Mouse (Mus musculus): ENCODE measurements at regions not wholly inside any gene's neighbourhood (a gene's known extent, or its start where the extent isn't known, plus 50 kb on each side); places are given as distances from the start of the nearest gene placed in this dataset.
"Not testable (repeated sequence)": the region's sequence is repeated elsewhere in the genome, so short reads cannot be mapped to it uniquely, and the experiment has no call there.

GRCm38 (mm10) chr14:53454001-53454400 is 799.9 kb downstream of the Dad1 start:
- H3K27ac ChIP-seq = no peak overlapping the region
- intact Hi-C loops (cut with DNase I) = no loop called here
- H3K4me3 ChIP-seq = no peak overlapping the region
- DNase-seq (ENCODE audit: extremely low spot score in 1 of 2, low spot score in 2 of 2) = no peak
- no peak for TF ChIP-seq CTCF (IDR thresholded peaks at IDR 0.05)

DNA sequence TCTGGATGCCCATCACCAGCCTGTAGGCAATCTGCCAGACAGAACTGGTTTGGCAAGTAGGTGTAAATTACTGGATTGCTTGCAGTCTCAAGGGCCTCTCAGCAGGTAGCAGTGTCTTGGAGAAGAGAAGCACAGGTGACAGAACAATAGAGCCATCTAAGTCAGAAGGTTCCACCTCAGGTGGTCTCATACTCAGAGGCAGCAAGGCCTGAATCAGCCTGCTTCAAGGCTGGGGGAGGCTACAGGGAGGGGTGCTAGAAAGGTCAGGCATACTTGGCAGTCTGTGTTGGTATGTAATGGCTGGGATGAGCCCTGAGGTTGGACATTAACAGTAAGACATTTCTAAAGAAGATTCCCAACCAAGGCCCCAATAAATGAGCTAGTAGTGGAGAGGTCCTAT is 814.3 kb downstream of the Dad1 start:
- DNase-seq (ENCODE audit: extremely low spot score in 1 of 2, low spot score in 2 of 2); intact Hi-C loops (cut with DNase I); H3K4me3 ChIP-seq; H3K27ac ChIP-seq: not testable (repeated sequence)

DNA sequence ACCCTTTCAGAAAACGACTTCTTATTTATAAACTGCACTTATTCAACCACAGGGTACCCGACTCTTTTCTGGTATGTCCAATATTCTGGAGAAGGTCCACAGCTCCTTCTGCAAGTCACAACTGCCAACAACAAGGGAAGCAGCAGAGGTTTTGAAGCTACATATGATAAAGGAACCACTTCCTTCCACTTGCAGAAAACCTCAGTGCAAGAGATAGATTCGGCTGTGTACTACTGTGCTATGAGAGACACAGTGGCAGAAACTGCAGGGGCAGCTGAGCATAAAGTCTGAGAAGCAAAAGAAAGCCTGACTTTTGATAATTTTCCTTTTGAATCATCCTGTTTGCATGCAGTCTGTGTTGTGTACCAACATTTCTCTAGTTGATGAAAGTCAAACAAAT is 823.8 kb downstream of the Dad1 start:
- H3K27ac ChIP-seq; H3K4me3 ChIP-seq; intact Hi-C loops (cut with DNase I); DNase-seq (ENCODE audit: extremely low spot score in 1 of 2, low spot score in 2 of 2): not testable (repeated sequence)

DNA sequence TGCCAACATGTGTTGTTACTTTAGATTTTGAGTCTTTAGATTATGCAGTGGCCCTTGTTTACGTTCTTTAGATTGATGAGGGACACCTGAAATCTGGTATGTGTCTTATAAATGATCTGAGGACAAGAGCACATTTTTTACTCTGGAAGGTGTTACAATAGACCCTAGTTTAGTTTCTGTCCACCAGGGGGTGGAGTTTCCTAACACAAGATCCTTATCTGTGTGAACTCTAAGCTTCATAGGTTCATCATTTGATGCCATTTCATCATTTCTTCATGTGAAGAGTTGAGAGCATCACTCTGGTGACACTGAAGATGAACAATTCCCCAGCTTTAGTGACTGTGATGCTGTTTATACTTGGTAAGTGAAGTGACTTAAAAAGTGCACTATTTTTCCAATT is 825.5 kb downstream of the Dad1 start:
- H3K27ac ChIP-seq; DNase-seq (ENCODE audit: extremely low spot score in 1 of 2, low spot score in 2 of 2); intact Hi-C loops (cut with DNase I); H3K4me3 ChIP-seq: not testable (repeated sequence)

- intact Hi-C loops (cut with DNase I); DNase-seq (ENCODE audit: extremely low spot score in 1 of 2, low spot score in 2 of 2); H3K27ac ChIP-seq; H3K4me3 ChIP-seq: not testable (repeated sequence)
These were observed 826.3 kb downstream of the Dad1 start for GRCm38 (mm10) chr14:53427636-53428035.

- intact Hi-C loops (cut with DNase I); H3K4me3 ChIP-seq; DNase-seq (ENCODE audit: extremely low spot score in 1 of 2, low spot score in 2 of 2); H3K27ac ChIP-seq: not testable (repeated sequence)
- peak; percentile 1; the same call in 1 of the 2 replicates for TF ChIP-seq CTCF (IDR thresholded peaks at IDR 0.05)
These were observed 836.9 kb downstream of the Dad1 start for GRCm38 (mm10) chr14:53416955-53417354.

- intact Hi-C loops (cut with DNase I); H3K27ac ChIP-seq; H3K4me3 ChIP-seq; DNase-seq (ENCODE audit: extremely low spot score in 1 of 2, low spot score in 2 of 2): not testable (repeated sequence)
These were observed 846.2 kb downstream of the Dad1 start for GRCm38 (mm10) chr14:53407500-53408227.

GRCm38 (mm10) chr14:53390307-53390706 is 863.6 kb downstream of the Dad1 start:
- H3K27ac ChIP-seq; H3K4me3 ChIP-seq; DNase-seq (ENCODE audit: extremely low spot score in 1 of 2, low spot score in 2 of 2); intact Hi-C loops (cut with DNase I): not testable (repeated sequence)

- H3K27ac ChIP-seq; H3K4me3 ChIP-seq; DNase-seq (ENCODE audit: extremely low spot score in 1 of 2, low spot score in 2 of 2); intact Hi-C loops (cut with DNase I): not testable (repeated sequence)
These were observed 879.0 kb upstream of the Olfr1507 start for GRCm38 (mm10) chr14:53374591-53374990.

DNA sequence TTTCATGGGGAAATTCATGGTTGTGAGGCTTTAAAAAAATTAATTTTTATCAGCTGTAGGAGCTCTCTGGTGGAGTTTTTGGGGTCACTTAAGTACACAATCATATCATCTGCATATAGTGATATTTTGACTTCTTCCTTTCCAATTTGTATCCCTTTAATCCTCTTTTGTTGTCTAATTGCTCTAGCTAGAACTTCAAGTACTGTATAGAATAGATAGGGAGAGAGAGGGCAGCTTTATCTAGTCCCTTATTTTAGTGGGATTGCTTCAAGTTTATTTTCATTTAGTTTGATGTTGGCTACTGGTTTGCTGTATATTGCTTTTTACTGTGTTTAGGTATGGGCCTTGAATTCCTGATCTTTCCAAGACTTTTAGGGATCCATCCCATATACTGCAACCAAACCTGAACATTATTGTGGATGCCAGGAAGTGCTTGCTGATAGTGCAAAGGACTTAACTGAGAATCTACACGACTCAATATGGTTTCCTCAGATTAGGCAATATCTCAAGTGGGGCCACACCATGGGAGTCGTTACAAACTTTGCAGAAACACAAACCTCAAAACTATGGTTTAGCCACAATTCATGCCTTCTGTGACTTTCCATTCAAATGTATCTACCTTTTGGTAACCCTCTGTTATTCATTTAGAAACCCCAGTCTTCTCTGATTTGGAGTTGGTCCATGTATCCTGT is 878.4 kb upstream of the Olfr1507 start:
- intact Hi-C loops (cut with DNase I); H3K4me3 ChIP-seq; H3K27ac ChIP-seq; DNase-seq (ENCODE audit: extremely low spot score in 1 of 2, low spot score in 2 of 2): not testable (repeated sequence)

DNA sequence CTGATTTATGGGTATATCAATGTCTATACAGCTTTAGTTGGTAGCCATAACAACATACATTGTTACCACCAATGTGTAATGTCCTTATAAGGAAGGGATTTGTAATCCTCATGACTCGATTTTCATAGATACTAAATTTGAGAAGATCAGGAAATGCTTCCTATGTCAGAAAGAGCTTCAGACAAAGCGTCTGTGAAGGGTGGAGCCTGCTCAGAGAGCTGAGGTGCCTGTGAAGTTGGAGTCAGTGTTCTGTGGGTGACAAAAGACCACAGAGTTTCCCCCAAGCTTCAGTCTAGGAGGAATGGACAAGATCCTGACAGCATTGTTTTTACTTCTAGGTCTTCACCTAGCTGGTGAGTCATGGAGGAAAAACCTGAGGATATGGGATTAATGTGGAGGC is 874.2 kb upstream of the Olfr1507 start:
- no peak for DNase-seq (ENCODE audit: extremely low spot score in 1 of 2, low spot score in 2 of 2)
- H3K27ac ChIP-seq = no peak overlapping the region
- no peak for TF ChIP-seq CTCF (IDR thresholded peaks at IDR 0.05)
- intact Hi-C loops (cut with DNase I) = no loop called here
- no peak overlapping the region for H3K4me3 ChIP-seq

GRCm38 (mm10) chr14:53367420-53367819 is 871.9 kb upstream of the Olfr1507 start:
- peak; percentile 22 for TF ChIP-seq CTCF (IDR thresholded peaks at IDR 0.05)
- H3K27ac ChIP-seq; intact Hi-C loops (cut with DNase I); DNase-seq (ENCODE audit: extremely low spot score in 1 of 2, low spot score in 2 of 2); H3K4me3 ChIP-seq: not testable (repeated sequence)

DNA sequence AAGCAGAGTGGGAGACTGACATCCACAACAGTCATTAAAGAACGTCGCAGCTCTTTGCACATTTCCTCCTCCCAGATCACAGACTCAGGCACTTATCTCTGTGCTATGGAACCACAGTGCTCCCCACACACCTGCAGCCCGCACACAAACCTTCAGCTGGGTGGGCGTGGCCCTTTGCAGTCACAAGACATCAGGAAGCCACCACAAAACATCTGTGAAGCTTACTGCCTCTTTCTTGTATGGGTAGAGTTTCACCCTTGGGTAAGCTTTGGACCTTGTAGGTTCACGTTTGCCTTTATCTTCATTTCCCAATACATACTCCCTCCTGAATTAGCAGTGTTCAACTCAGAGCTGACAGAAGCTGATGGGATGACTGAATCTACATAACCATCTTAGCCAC is 868.4 kb upstream of the Olfr1507 start:
- intact Hi-C loops (cut with DNase I); H3K4me3 ChIP-seq; DNase-seq (ENCODE audit: extremely low spot score in 1 of 2, low spot score in 2 of 2); H3K27ac ChIP-seq: not testable (repeated sequence)

- DNase-seq (ENCODE audit: extremely low spot score in 1 of 2, low spot score in 2 of 2); H3K4me3 ChIP-seq; intact Hi-C loops (cut with DNase I); H3K27ac ChIP-seq: not testable (repeated sequence)
These were observed 866.5 kb upstream of the Olfr1507 start for GRCm38 (mm10) chr14:53362054-53362453.

GRCm38 (mm10) chr14:53357498-53357897 is 861.9 kb upstream of the Olfr1507 start:
- H3K4me3 ChIP-seq; H3K27ac ChIP-seq; intact Hi-C loops (cut with DNase I); DNase-seq (ENCODE audit: extremely low spot score in 1 of 2, low spot score in 2 of 2): not testable (repeated sequence)

DNA sequence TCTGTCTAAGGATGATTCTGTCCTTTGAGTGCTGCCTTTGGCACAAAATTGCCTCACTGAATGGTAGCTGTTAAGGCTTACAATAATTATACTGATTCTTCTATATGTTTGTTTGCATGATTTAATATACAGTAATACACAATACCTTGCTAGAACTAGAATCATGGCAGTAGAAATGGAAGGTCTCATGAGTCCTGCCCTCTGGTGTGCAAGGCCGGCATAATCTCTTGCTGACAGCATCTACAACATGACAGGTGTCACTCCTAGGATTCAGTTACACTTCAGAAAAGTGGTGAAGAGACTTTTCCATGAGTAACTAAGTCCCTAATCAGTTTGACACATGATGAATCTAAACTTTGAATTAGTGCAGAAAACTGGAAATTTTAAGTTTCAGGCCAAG is 861.2 kb upstream of the Olfr1507 start:
- intact Hi-C loops (cut with DNase I); DNase-seq (ENCODE audit: extremely low spot score in 1 of 2, low spot score in 2 of 2); H3K4me3 ChIP-seq; H3K27ac ChIP-seq: not testable (repeated sequence)

DNA sequence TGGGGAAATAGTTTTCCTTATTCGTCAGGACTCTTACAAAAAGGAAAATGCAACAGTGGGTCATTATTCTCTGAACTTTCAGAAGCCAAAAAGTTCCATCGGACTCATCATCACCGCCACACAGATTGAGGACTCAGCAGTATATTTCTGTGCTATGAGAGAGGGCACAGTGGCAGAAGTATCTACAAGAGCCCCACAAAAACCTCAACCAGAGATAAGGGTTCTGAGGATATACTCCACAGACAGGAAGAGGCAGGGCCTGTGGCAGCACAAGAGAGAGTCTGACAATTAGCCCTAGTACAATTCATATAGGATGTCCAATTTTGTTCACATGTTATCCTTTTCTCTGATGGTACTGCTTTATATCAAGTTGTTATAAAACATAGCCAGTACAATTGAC is 855.9 kb upstream of the Olfr1507 start:
- H3K27ac ChIP-seq; H3K4me3 ChIP-seq; DNase-seq (ENCODE audit: extremely low spot score in 1 of 2, low spot score in 2 of 2); intact Hi-C loops (cut with DNase I): not testable (repeated sequence)
